Mouse (Mus musculus) left cerebral cortex, adult 2 months (tissue): ENCODE data around the gene Fryl. TPM values are rescaled to one million over a fixed set of nuclear protein-coding genes. Genes with fewer than 3 reads are reported as not detected.

Source experiments
- DNase-seq, 2 experiments: peaks; one replicate each; pipeline ENCODE4 v3.0.0; 2021 to 2022; ENCODE audit warnings: low spot score in 2 of 2, mixed read lengths in 1 of 2; ENCODE audit errors: extremely low spot score in 1 of 2
- H3K27ac ChIP-seq: fragments of 200-600 bp; 2 replicates; pipeline ENCODE4 v1.8.1; 2022
- H3K4me3 ChIP-seq: fragments of 200-600 bp; 2 replicates; pipeline ENCODE4 v1.8.1; 2022
- CTCF ChIP-seq: fragments of 200-600 bp; IDR thresholded peaks from 2 replicates; pipeline ENCODE4 v1.8.1; 2022; ENCODE audit warnings: antibody characterized with exemption, mild to moderate bottlenecking, moderate library complexity
- intact Hi-C: fragments of 180-260 bp; cut with DNase I; formaldehyde crosslinking; loops from one replicate; pipeline ENCODE4 v1.15.1; 2025
- total RNA-seq, 2 experiments: library from RNA; stranded (reverse); gene quantifications; 2 replicates each; pipeline ENCODE4 v1.2.3; 2021

Fryl gene
- total RNA-seq, 2 experiments from 2014 or later, result 62.7 to 81.6 TPM

GRCm38 (mm10) chr5:73200387-73201384 is 55.7 kb downstream of the Fryl start:
- intact Hi-C loops, result no loop called here
- H3K27ac ChIP-seq, result no peak overlapping the region
- no peak for TF ChIP-seq CTCF
- H3K4me3 ChIP-seq, result no peak overlapping the region
- DNase-seq, result no peak

- no peak for TF ChIP-seq CTCF
- Histone ChIP-seq H3K4me3 (no peak overlapping the region), H3K27ac (no peak overlapping the region)
- no peak for DNase-seq
- intact Hi-C loops, result no loop called here
Observed at GRCm38 (mm10) chr5:73199586-73199985, 56.8 kb downstream of the Fryl start.

GRCm38 (mm10) chr5:73198690-73199089 is 57.7 kb downstream of the Fryl start:
- no peak overlapping the region for H3K27ac ChIP-seq
- intact Hi-C loops, result no loop called here
- peak; percentile 31 for TF ChIP-seq CTCF
- H3K4me3 ChIP-seq, result no peak overlapping the region
- no peak for DNase-seq

- Histone ChIP-seq H3K27ac (no peak overlapping the region), H3K4me3 (no peak overlapping the region)
- intact Hi-C loops, result no loop called here
- TF ChIP-seq CTCF, result no peak
- DNase-seq, result no peak
Observed at GRCm38 (mm10) chr5:73197796-73198195, 58.6 kb downstream of the Fryl start.

- no peak for DNase-seq
- Histone ChIP-seq H3K27ac (no peak overlapping the region), H3K4me3 (no peak overlapping the region)
- TF ChIP-seq CTCF, result no peak
- intact Hi-C loops, result no loop called here
Observed at GRCm38 (mm10) chr5:73194740-73195139, 61.7 kb downstream of the Fryl start.

DNA sequence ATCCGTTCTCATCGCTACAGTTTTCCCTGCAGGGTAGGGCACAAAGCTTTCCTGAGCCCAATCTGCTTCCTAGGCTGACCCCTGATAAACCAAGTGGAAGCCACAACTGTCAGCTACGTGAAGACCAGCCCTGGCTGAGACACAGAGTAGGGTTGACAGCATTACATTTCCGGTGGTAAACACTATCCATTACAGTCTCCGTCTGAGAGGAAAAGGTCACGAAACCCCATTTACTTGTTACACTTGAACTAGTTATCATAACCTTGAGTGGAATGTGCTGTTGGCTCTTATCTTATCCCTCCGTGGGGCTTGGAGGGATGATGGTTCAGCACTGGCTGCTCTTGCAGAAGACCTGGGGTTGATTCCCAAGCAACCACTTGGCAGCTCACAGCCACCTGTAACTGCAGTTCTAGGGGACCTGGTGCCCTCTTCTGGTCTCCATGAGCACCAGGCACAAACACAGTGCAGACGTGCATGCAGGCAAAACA is 62.3 kb downstream of the Fryl start:
- intact Hi-C loops, result no loop called here
- no peak overlapping the region for H3K4me3 ChIP-seq
- TF ChIP-seq CTCF, result no peak; the same call in 1 of the 2 replicates
- DNase-seq, result no peak
- H3K27ac ChIP-seq, result no peak overlapping the region

GRCm38 (mm10) chr5:73193627-73194026 is 62.8 kb downstream of the Fryl start:
- Histone ChIP-seq H3K27ac (no peak overlapping the region), H3K4me3 (no peak overlapping the region)
- intact Hi-C loops, result no loop called here
- DNase-seq, result no peak
- no peak for TF ChIP-seq CTCF

- TF ChIP-seq CTCF, result no peak
- no peak for DNase-seq
- Histone ChIP-seq H3K27ac (no peak overlapping the region), H3K4me3 (no peak overlapping the region)
- intact Hi-C loops, result no loop called here
Observed at GRCm38 (mm10) chr5:73192870-73193576, 63.4 kb downstream of the Fryl start.

DNA sequence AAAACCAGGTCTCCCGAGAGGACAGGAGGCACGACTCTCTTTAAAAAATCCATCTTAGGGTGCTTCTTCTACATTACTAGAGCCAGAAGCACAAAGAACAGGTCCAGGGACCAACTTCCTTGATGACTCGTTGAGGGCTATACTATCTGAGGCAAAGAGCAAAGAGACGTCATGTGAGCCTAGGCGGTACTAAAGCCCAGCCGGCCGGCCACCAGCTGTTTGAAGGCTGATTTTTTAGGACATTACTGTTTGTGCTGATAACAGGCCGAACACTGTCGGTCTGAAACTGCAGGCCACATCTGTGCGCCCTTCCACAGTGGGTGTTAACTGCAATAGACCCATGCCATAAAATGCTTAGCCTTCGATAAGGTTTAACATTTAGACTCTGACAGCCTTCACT is 64.7 kb downstream of the Fryl start:
- H3K4me3 ChIP-seq, result no peak overlapping the region
- no peak for TF ChIP-seq CTCF
- intact Hi-C loops, result no loop called here
- no peak overlapping the region for H3K27ac ChIP-seq
- DNase-seq, result no peak

GRCm38 (mm10) chr5:73190164-73190563 is 66.3 kb downstream of the Fryl start:
- TF ChIP-seq CTCF, result no peak
- intact Hi-C loops, result no loop called here
- DNase-seq, result no peak
- Histone ChIP-seq H3K27ac (no peak overlapping the region), H3K4me3 (no peak overlapping the region)

GRCm38 (mm10) chr5:73189443-73190160 is 66.8 kb downstream of the Fryl start:
- no peak overlapping the region for H3K27ac ChIP-seq
- no peak for DNase-seq
- TF ChIP-seq CTCF, result no peak
- intact Hi-C loops, result no loop called here
- no peak overlapping the region for H3K4me3 ChIP-seq

GRCm38 (mm10) chr5:73188576-73188975 is 67.8 kb downstream of the Fryl start:
- intact Hi-C loops, result no loop called here
- DNase-seq, result no peak
- no peak overlapping the region for H3K4me3 ChIP-seq
- TF ChIP-seq CTCF, result no peak
- no peak overlapping the region for H3K27ac ChIP-seq
